Mouse (Mus musculus) gastrocnemius, postnatal 36 days (tissue): ENCODE measurements around the gene March6. TPM values are rescaled to one million over a fixed set of nuclear protein-coding genes. Genes with fewer than 3 reads are reported as not detected.

Experiments used
- DNase-seq, 2 experiments: peaks; one replicate each; pipeline ENCODE4 v3.0.0; 2022
- intact Hi-C: fragments of 180-260 bp; cut with DNase I; formaldehyde crosslinking; loops from one replicate; pipeline ENCODE4 v1.15.1; 2025
- total RNA-seq, 2 experiments: library from RNA; stranded (reverse); gene quantifications; 2 replicates each; pipeline ENCODE4 v1.2.3; 2021

March6 gene
- total RNA-seq, 2 experiments from 2014 or later, result 99.7 to 116 TPM

DNA sequence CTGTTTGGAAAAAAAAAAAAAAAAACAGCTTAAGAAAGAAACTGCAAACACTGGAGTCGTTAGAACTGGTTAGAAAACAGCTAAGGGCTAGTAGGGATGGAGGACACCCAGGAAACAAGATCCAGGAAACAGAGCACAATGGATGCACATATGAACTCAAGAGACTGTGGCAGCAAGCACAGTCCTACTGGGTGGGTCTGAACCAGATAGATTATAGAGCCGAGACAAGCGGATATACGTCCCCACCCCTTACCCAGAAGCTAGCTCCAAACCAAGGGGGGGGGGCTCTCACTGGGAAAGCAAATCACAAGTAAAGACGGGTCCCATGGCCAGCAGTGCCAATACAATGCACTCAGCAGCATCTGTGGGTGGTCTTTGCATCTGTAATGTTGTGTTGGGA, 11.9 kb downstream of the March6 start:
- intact Hi-C loops, result loop anchor here (5.0 kb wide), 1 partner anchor 68 kb away; no protein-coding TSS in a partner anchor
- DNase-seq, result no peak

- intact Hi-C loops, result loop anchor here (5.0 kb wide), 1 partner anchor 69 kb away; no protein-coding TSS in a partner anchor
- DNase-seq, result no peak
Measured at GRCm38 (mm10) chr15:31518371-31518770, 12.5 kb downstream of the March6 start.

DNA sequence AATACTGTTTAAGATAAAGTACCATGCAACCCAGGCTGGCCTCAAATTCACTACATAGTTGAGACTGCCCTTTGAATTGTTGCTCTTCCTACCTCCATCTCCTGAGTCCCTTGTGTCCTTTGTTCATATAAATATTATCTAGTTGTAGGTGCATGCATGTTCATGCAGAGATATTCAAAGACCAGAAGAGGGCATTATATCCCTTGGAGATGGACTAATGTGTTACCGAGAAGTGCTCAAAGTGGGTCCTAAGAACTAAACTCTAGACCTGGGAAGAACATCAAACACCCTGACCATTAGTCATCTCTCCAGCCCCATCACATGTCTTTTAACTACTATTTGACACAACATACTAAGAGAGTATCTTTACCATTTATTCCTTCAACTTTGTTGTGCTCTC, 13.7 kb downstream of the March6 start:
- no peak for DNase-seq
- intact Hi-C loops, result loop anchor here (5.0 kb wide), 1 partner anchor 70 kb away; no protein-coding TSS in a partner anchor

- no peak for DNase-seq
- intact Hi-C loops, result no loop called here
Measured at GRCm38 (mm10) chr15:31511795-31512194, 19.1 kb downstream of the March6 start.

DNA sequence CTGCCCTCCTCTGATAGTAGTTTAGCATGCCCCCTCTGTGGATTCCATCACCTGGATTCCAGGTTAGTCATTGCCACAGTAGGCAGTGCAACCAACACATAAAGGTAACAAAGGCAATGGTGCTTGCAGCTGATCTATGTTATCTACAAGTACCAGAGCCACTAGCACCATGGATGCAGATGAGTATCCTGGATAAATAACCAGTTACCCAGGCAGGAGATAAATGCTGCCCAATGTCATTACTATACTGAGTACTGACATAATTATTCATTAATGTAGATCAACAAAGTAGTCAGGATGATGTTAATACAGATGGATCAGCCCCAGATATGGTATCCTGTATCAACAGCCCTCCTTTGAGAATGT, 19.5 kb downstream of the March6 start:
- DNase-seq, result no peak
- intact Hi-C loops, result no loop called here

GRCm38 (mm10) chr15:31510477-31511405, 20.1 kb downstream of the March6 start:
- intact Hi-C loops, result no loop called here
- no peak for DNase-seq

GRCm38 (mm10) chr15:31505082-31505481, 25.8 kb downstream of the March6 start:
- intact Hi-C loops, result no loop called here
- no peak for DNase-seq

- DNase-seq, result no peak
- intact Hi-C loops, result no loop called here
Measured at GRCm38 (mm10) chr15:31503447-31503846, 27.4 kb downstream of the March6 start.

DNA sequence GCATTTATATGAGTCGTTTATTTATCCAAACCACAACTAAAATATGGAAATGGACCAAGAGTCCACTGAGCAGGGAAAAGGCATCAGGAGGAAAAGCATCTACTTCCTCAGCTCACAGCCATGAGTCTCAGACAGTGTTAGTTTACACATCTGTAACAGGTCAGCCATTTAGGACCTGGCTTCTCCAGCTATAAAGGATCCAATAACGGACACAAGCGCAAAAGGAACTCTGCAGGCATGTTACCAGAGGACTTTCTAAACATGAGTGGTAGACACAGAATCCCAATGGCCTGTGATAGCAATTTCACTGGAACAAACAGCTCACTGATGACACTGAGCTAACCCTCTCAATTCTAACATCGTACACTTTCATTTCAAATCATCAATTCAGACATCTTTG, 27.9 kb downstream of the March6 start:
- DNase-seq, result no peak
- intact Hi-C loops, result no loop called here

GRCm38 (mm10) chr15:31502313-31502712, 28.5 kb downstream of the March6 start:
- no peak for DNase-seq
- intact Hi-C loops, result no loop called here

DNA sequence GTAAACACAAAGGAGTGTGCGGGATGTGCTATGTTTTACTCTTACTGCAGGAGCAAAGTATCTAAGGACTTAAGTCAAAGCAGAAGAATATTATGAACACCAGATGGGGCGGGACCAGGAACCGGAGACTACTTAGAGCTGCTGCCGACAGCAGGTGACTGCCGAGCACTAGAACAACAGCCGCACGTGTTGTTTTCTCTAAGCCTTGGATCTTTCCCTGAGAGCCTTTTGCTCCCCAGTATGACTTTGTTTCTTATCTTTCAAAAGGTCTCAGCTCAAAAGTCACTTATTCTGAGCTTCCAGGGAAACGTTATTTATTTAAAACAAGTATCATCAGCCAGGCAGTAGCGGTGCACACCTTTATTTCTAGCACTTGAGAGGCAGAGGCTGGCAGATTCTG, 36.0 kb downstream of the March6 start:
- intact Hi-C loops, result no loop called here
- DNase-seq, result no peak

GRCm38 (mm10) chr15:31494310-31494709, 36.5 kb downstream of the March6 start:
- DNase-seq, result no peak
- intact Hi-C loops, result no loop called here

DNA sequence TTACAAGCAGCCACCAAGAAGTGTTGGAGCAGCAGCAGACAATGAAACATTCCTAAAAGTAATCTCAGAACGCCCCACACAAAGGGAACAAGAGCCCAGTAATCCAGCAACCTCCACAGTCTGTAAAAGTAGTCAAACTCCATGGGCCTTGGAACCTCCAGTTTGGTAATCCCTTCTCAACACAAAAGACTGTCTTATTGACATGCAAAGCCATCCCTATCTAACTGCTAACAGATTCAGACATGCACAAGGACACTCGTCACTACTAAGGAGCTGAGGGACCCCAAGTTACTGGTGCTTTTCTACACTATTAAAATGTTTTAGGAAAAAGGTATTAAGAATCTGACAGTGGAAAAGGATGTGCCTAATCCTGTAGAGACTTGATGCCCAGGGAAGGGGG, 43.4 kb downstream of the March6 start:
- intact Hi-C loops, result no loop called here
- no peak for DNase-seq

GRCm38 (mm10) chr15:31476678-31477077, 54.2 kb downstream of the March6 start:
- intact Hi-C loops, result loop anchor here (5.0 kb wide), 1 partner anchor 111 kb away; no protein-coding TSS in a partner anchor
- no peak for DNase-seq

DNA sequence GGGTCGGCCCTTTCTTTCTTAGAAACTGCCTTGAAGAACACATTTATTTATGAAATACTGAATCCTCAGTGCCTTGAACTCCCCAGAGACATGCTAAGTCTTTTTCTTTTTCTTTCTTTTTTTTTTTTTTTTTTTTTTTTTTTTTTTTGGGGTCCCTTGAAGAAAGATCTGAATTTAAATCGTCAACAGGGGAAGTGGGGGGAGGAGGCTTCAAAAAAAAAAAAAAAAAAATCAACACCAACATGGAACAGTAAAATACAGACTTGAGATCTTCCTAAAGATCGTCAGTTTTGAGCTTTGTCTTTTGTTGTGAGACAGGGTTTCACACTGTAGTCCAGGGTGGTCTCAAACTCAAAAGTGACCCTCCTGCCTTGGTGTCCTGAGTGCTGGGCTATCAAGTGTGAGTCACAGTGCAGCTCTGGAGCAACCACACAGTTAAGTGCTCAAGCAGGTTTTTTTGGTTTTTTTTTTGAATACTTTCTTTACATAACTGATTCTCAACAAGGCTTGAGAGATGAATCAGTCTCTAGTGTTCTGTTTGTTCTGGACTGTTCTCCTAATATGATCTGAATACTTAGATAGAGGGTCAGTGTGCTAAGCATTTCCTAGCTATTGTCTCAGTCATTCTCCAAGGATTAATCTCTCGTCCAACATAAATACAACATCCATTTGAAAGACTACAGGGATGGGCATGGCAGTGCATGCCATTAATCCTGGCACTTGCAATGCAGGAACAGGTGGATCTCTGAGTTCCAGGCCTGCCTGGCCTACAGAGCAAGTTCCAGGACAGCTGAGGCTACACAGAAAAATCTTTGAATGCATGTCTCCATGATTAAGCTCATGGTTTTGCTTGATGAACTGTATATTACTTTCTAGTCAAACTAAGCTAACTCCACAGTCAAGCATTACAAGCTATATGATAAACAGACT, 57.9 kb downstream of the March6 start:
- no peak for DNase-seq
- intact Hi-C loops, result no loop called here

GRCm38 (mm10) chr15:31471529-31471928, 59.3 kb downstream of the March6 start:
- DNase-seq, result no peak
- intact Hi-C loops, result no loop called here

- intact Hi-C loops, result no loop called here
- DNase-seq, result no peak
Measured at GRCm38 (mm10) chr15:31469497-31469896, 61.4 kb downstream of the March6 start.

GRCm38 (mm10) chr15:31468806-31469205, 62.0 kb downstream of the March6 start:
- intact Hi-C loops, result no loop called here
- no peak for DNase-seq

GRCm38 (mm10) chr15:31466749-31467148, 64.1 kb downstream of the March6 start:
- no peak for DNase-seq
- intact Hi-C loops, result no loop called here

GRCm38 (mm10) chr15:31466295-31466694, 64.6 kb downstream of the March6 start:
- intact Hi-C loops, result no loop called here
- DNase-seq, result no peak

DNA sequence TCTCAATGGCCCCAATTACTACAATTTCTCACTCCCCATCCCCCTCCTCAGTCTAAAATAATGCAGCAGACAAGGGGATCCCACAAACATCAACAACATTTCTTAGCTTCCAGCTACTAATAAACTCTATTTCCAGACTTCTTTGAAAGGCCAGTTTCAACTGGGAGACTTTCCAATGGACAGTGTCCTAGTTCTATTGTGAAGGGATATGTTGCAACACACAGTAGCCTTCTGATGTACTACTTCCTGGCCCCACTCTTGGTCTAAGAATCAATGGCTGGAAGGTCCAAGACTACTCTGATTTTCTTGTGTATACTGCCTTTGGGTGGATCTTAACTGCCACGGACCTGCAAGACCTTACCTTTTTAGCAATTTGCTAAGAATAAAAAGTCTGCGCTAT, 65.0 kb downstream of the March6 start:
- intact Hi-C loops, result no loop called here
- DNase-seq, result no peak
